Mouse (Mus musculus): ENCODE data around the gene Etd. TPM values are rescaled to one million over a fixed set of nuclear protein-coding genes. Genes with fewer than 3 reads are reported as not detected.
A peak's percentile ranks its signal among the peaks of the same experiment; 100 is the strongest.
"Not testable (repeated sequence)": the region's sequence is repeated elsewhere in the genome, so short reads cannot be mapped to it uniquely, and the experiment has no call there.

The Etd gene
- not detected in 2 replicates for polyA plus RNA-seq (2015; fragmentation: Nextera tagmentation; extraction: Ambion mirVana)

GRCm38 (mm10) chrX:53434618-53435017, at the start of gene Etd:
TSS of gene Etd (plus strand) at chrX:53434918.
- Histone ChIP-seq H3K9ac (ENCODE audit: low read depth, low read length) (no peak within 1 kb of the TSS), H3K27me3 (replicated peaks; ENCODE audit: control insufficient read depth, insufficient read depth, low read length) (no peaks in the 10 kb centered on the region), H3K4me2 (ENCODE audit: low read depth, low read length) (no peak within 1 kb of the TSS), H3K36me3 (ENCODE audit: control insufficient read depth, insufficient read depth, low read length) (no peaks in the 10 kb centered on the region), H3K9me3 (ENCODE audit: control insufficient read depth, low read length) (no peaks in the 10 kb centered on the region), H3K4me1 (ENCODE audit: control insufficient read depth, insufficient read depth, low read length) (no peaks in the 10 kb centered on the region), H3K4me3 (ENCODE audit: low read length) (no peak within 1 kb of the TSS), H3K27ac (ENCODE audit: low read length) (no peak within 1 kb of the TSS)
- 91% methylated on average over 3 of the region's 3 CpGs for WGBS
- no peak for ATAC-seq

GRCm38 (mm10) chrX:53386362-53386761, 48.4 kb upstream of the Etd start:
- Histone ChIP-seq H3K27ac (ENCODE audit: low read length) (no peak overlapping the region), H3K4me2 (ENCODE audit: low read depth, low read length) (no peak overlapping the region), H3K36me3 (ENCODE audit: control insufficient read depth, insufficient read depth, low read length) (no peaks in the 10 kb centered on the region), H3K27me3 (replicated peaks; ENCODE audit: control insufficient read depth, insufficient read depth, low read length) (0 out of 2 replicates have a peak, but pooled peaks cover 2% of the 10 kb centered on the region), H3K9ac (ENCODE audit: low read depth, low read length) (no peak overlapping the region), H3K4me3 (ENCODE audit: low read length) (no peak overlapping the region), H3K4me1 (ENCODE audit: control insufficient read depth, insufficient read depth, low read length) (no peaks in the 10 kb centered on the region), H3K9me3 (ENCODE audit: control insufficient read depth, low read length) (no peaks in the 10 kb centered on the region)
- no peak for ATAC-seq
- WGBS: 47% methylated on average over 3 of the region's 3 CpGs

- ATAC-seq: no peak
- WGBS: 66% methylated on average over 1 of the region's 1 CpGs
These were observed 1.8 kb upstream of the Etd start for GRCm38 (mm10) chrX:53432888-53433287.

DNA sequence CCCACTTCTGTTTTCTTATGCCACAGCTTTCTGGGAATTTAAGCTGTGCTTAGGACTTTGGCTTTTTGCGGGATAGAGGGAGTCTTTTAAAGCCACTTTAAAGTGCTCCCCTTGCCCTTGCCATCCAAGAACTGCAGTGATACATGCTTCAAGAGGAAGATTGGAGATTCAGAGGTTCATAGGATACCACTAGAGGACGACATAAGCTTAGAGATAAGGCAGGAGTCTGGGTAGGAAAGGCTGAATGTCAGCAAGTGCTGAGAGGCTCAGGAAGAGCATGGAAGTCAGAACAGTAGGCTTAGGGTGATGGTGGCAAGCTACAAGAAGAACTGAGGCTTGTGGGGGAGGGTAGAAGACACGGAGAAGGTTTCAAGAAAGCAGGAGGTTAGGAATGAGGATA, 24.9 kb downstream of the Etd start:
- 40% methylated on average over 3 of the region's 3 CpGs for WGBS

More at GRCm38 (mm10) chrX:53432888-53433287, 1.8 kb upstream of the Etd start:
- Histone ChIP-seq H3K9ac (ENCODE audit: low read depth, low read length) (no peak overlapping the region), H3K4me2 (ENCODE audit: low read depth, low read length) (no peak overlapping the region), H3K36me3 (ENCODE audit: control insufficient read depth, insufficient read depth, low read length) (no peaks in the 10 kb centered on the region), H3K27ac (ENCODE audit: low read length) (no peak overlapping the region), H3K9me3 (ENCODE audit: control insufficient read depth, low read length) (no peaks in the 10 kb centered on the region), H3K27me3 (replicated peaks; ENCODE audit: control insufficient read depth, insufficient read depth, low read length) (no peaks in the 10 kb centered on the region), H3K4me1 (ENCODE audit: control insufficient read depth, insufficient read depth, low read length) (no peaks in the 10 kb centered on the region), H3K4me3 (ENCODE audit: low read length) (no peak overlapping the region)

DNA sequence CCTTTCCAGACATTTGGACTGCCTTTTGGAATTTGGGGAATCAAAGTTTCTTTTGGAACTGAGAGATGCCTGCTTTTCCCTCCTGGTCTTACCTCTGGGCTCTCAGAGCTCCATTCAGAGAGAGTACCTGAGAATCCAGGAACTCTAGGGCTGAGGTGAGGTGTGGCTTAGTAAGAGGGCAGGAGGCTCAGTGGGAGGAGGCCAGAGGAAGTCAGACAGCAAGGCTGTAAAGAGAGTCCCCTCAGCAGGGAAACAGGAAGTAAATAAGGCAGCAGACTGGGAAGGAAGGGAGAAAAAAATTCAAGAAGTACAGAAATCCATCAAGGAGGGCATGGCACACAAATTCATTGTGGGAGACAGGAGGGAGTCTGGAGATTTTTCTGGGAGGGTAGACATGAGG, 29.5 kb downstream of the Etd start:
- H3K9me3 ChIP-seq (ENCODE audit: control insufficient read depth, low read length); H3K4me3 ChIP-seq (ENCODE audit: low read length); H3K9ac ChIP-seq (ENCODE audit: low read depth, low read length); H3K4me1 ChIP-seq (ENCODE audit: control insufficient read depth, insufficient read depth, low read length); H3K4me2 ChIP-seq (ENCODE audit: low read depth, low read length); H3K27me3 ChIP-seq (replicated peaks; ENCODE audit: control insufficient read depth, insufficient read depth, low read length); H3K27ac ChIP-seq (ENCODE audit: low read length); H3K36me3 ChIP-seq (ENCODE audit: control insufficient read depth, insufficient read depth, low read length): not testable (repeated sequence)
- peak; percentile 67 for ATAC-seq

More for the DNA sequence above, 24.9 kb downstream of the Etd start:
- no peak overlapping the region for H3K4me2 ChIP-seq (ENCODE audit: low read depth, low read length)
- H3K9ac ChIP-seq (ENCODE audit: low read depth, low read length): no peak overlapping the region
- 0 out of 2 replicates have a peak, but pooled peaks have one; percentile 31 for ATAC-seq
- no peaks in the 10 kb centered on the region for H3K36me3 ChIP-seq (ENCODE audit: control insufficient read depth, insufficient read depth, low read length)
- H3K4me1 ChIP-seq (ENCODE audit: control insufficient read depth, insufficient read depth, low read length): no peaks in the 10 kb centered on the region
- no peak overlapping the region for H3K27ac ChIP-seq (ENCODE audit: low read length)
- H3K9me3 ChIP-seq (ENCODE audit: control insufficient read depth, low read length): no peaks in the 10 kb centered on the region
- no peaks in the 10 kb centered on the region for H3K27me3 ChIP-seq (replicated peaks; ENCODE audit: control insufficient read depth, insufficient read depth, low read length)
- H3K4me3 ChIP-seq (ENCODE audit: low read length): no peak overlapping the region

Other genes starting within 250 kb of the Etd start
- gene Plac1, start 194.8 kb upstream of the Etd start, polyA plus RNA-seq (2015; fragmentation: Nextera tagmentation; extraction: Ambion mirVana): 3.0 and 3.9 TPM in 2 replicates
- gene Fam122b, start 165.1 kb upstream of the Etd start, polyA plus RNA-seq (2015; fragmentation: Nextera tagmentation; extraction: Ambion mirVana): 6.8 and 7.1 TPM in 2 replicates
- gene Fam122c, start 161.5 kb upstream of the Etd start, polyA plus RNA-seq (2015; fragmentation: Nextera tagmentation; extraction: Ambion mirVana): not detected in 2 replicates
- gene Mospd1, start 64.4 kb upstream of the Etd start, polyA plus RNA-seq (2015; fragmentation: Nextera tagmentation; extraction: Ambion mirVana): 44.3 and 52.2 TPM in 2 replicates
- gene Rtl8c, start 173.1 kb downstream of the Etd start, polyA plus RNA-seq (2015; fragmentation: Nextera tagmentation; extraction: Ambion mirVana): 26.2 and 30.7 TPM in 2 replicates
- not detected in 2 replicates for gene Gm14597, start 174.1 kb downstream of the Etd start, polyA plus RNA-seq (2015; fragmentation: Nextera tagmentation; extraction: Ambion mirVana)
- 43.8 and 44.8 TPM in 2 replicates for gene Rtl8a, start 208.8 kb downstream of the Etd start, polyA plus RNA-seq (2015; fragmentation: Nextera tagmentation; extraction: Ambion mirVana)
- 35.4 TPM in 2 replicates for gene Rtl8b, start 235.5 kb downstream of the Etd start, polyA plus RNA-seq (2015; fragmentation: Nextera tagmentation; extraction: Ambion mirVana)